Mouse (Mus musculus) liver, embryonic 11.5 days (tissue): ENCODE measurements around the gene Rxfp3. TPM values are rescaled to one million over a fixed set of nuclear protein-coding genes. Genes with fewer than 3 reads are reported as not detected.

ENCODE experiments used
- ATAC-seq: fragments of 200-750 bp; cut with Nextera tagmentation; replicated peaks from 2 replicates; pipeline ENCODE4 v1.8.0; 2017; ENCODE audit warnings: moderate number of reproducible peaks, mild to moderate bottlenecking, moderate TSS enrichment, moderate library complexity; ENCODE audit not compliant: low FRiP score
- DNase-seq: peaks from one replicate; pipeline ENCODE4 v3.0.0-alpha.2; 2017; ENCODE audit warnings: low spot score
- H3K27ac ChIP-seq: fragments of 300-500 bp; sonication (generic); 2 replicates; pipeline ENCODE4 v1.5.1; 2014; ENCODE audit warnings: mild to moderate bottlenecking, low read depth, low read length, control low read depth
- H3K27me3 ChIP-seq: fragments of 300-500 bp; sonication (generic); replicated peaks from 2 replicates; pipeline ENCODE4 v1.6.1; 2014; ENCODE audit warnings: low read length, mixed read lengths; ENCODE audit not compliant: control insufficient read depth, insufficient read depth
- H3K36me3 ChIP-seq: fragments of 300-500 bp; sonication (generic); 2 replicates; pipeline ENCODE4 v1.6.1; 2014; ENCODE audit warnings: mild to moderate bottlenecking, low read length, moderate library complexity, mixed read lengths; ENCODE audit not compliant: control insufficient read depth, insufficient read depth
- H3K4me1 ChIP-seq: fragments of 300-500 bp; sonication (generic); replicated peaks from 2 replicates; pipeline ENCODE4 v1.6.1; 2014; ENCODE audit warnings: low read length, mixed read lengths; ENCODE audit not compliant: control insufficient read depth, insufficient read depth
- H3K4me2 ChIP-seq: fragments of 300-500 bp; sonication (generic); 2 replicates; pipeline ENCODE4 v1.6.1; 2014; ENCODE audit warnings: mild to moderate bottlenecking, control low read depth, moderate library complexity
- H3K4me3 ChIP-seq: fragments of 300-500 bp; sonication (generic); 2 replicates; pipeline ENCODE4 v1.5.1; 2014; ENCODE audit warnings: low read depth, low read length, control low read depth
- H3K9ac ChIP-seq: fragments of 300-500 bp; sonication (generic); 2 replicates; pipeline ENCODE4 v1.6.1; 2014; ENCODE audit warnings: low read depth, low read length, control low read depth
- H3K9me3 ChIP-seq: fragments of 300-500 bp; sonication (generic); 2 replicates; pipeline ENCODE4 v1.6.1; 2016; ENCODE audit warnings: low read length, inconsistent platforms, mixed read lengths; ENCODE audit not compliant: control insufficient read depth
- WGBS: fragments of 180-500 bp; shearing (Covaris S2); extraction: QIAGEN DNeasy Blood & Tissue Kit; methylation state at CpG from one replicate; pipeline ENCODE4 v1.1.7; 2014; 5-methylcytosine and 5-hydroxymethylcytosine counted together
- polyA plus RNA-seq: library from polyadenylated mRNA; unstranded; fragments of >200 nt; fragmentation: Nextera tagmentation; extraction: Ambion mirVana; gene quantifications from 2 replicates; pipeline ENCODE4 v1.2.1, GENCODE M21; 2014

Rxfp3 gene
- polyA plus RNA-seq, 1 experiment from 2014 or later, result 0.12 TPM

- Histone ChIP-seq H3K9me3 (no peaks in the 10 kb centered on the region), H3K27me3 (no peaks in the 10 kb centered on the region), H3K4me2 (no peak overlapping the region; the same call in 1 of the 2 replicates), H3K9ac (no peak overlapping the region), H3K4me1 (no peaks in the 10 kb centered on the region), H3K4me3 (no peak overlapping the region), H3K27ac (no peak overlapping the region), H3K36me3 (peaks cover 2% of the 10 kb centered on the region; the same call in 1 of the 2 replicates)
- no peak for DNase-seq
- 74% methylated on average over 6 of the region's 6 CpGs for WGBS
- no peak for ATAC-seq
Observed at GRCm38 (mm10) chr15:10985756-10986155, 52.0 kb downstream of the Rxfp3 start.

Other genes with a start within 250 kb of the Rxfp3 start
- 0.69 and 0.96 TPM in 2 replicates for gene C1qtnf3, start 85.7 kb downstream of the Rxfp3 start, polyA plus RNA-seq
- 15.9 and 17.9 TPM in 2 replicates for gene Amacr, start 56.2 kb downstream of the Rxfp3 start, polyA plus RNA-seq
- 0.05 and 0.09 TPM in 2 replicates for gene Slc45a2, start 37.3 kb downstream of the Rxfp3 start, polyA plus RNA-seq
- gene Adamts12, start 26.8 kb upstream of the Rxfp3 start, polyA plus RNA-seq, result 1.4 TPM in 2 replicates